ENCODE assay signal across 8 mouse cellular contexts in the genomic region with DNA sequence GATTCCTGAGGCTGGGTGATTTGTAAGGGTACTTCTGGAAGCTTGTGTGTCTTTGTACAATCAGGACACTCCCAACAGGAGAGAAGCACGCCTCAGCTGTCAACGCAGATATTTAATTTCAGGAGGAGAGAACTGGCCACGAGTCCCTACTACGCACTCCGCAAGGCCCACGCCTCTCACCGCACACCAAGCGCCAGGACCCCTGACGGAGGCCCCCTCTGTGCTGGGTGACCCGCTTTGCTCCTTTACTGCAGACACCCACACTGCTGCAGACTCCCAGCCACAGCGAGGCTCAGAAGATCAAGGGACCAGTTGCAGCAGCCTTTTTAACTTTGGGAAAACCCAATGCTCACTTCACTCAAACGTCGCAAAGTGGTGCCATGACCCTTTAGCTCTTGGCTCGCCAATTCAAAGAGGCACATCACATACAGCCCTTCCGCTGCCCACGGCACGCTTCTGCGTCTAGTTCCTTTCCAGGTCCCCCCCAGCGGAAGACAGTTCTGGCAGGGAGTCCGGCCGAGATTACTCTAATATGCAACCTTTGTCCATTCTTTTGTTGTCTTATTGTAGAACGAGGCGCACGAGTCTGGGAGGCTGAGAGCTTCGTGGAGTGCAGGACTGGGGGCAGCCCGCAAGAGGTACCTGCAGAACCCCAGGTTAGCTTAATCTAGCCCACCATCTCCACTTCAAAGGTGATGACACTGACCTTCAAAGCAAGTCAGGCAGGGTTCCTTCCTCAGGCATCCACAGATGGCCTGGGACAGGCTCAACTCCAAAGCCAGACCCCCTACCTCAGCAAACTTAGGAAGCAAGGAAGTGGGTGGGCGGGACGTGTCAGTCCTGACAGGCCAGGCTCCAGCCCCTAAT. TPM values are rescaled to one million over a fixed set of nuclear protein-coding genes. Genes with fewer than 3 reads are reported as not detected.
DNase-seq lines count a peak whose midpoint lies in the region; ATAC-seq lines count a peak whose summit lies in the region.

No protein-coding gene starts in this region.

- H3K4me3 ChIP-seq in liver, embryonic 15.5 days (replicated peaks) = peak overlapping the region; percentile 68

- H3K9me3 ChIP-seq in liver, embryonic 15.5 days (replicated peaks) = no peaks in the 10 kb centered on the region

- H3K9ac ChIP-seq in liver, embryonic 15.5 days = 0 out of 2 replicates have a peak overlapping the region, but pooled peaks have one; percentile 56

- H3K27me3 ChIP-seq in liver, embryonic 15.5 days = no peaks in the 10 kb centered on the region

- peaks cover 20% of the 10 kb centered on the region for H3K4me1 ChIP-seq in liver, embryonic 15.5 days (replicated peaks)

- peak overlapping the region; percentile 92 for H3K4me2 ChIP-seq in liver, embryonic 15.5 days

- no peak overlapping the region for H3K27ac ChIP-seq in liver, embryonic 15.5 days (replicated peaks)

- 37% methylated on average over 28 of the region's 28 CpGs for WGBS in liver, embryonic 15.5 days (ENCODE audit: insufficient replicate concordance)

- H3K36me3 ChIP-seq in liver, embryonic 15.5 days (replicated peaks) = no peaks in the 10 kb centered on the region

- ATAC-seq in liver, embryonic 15.5 days (ENCODE audit: insufficient read depth) = no peak

- DNase-seq in adrenal gland, adult 2 months = peak; percentile 27
- DNase-seq in adrenal gland, adult 8-10 months = no peak
- peak; percentile 36 for DNase-seq in retina, postnatal 1 day
- DNase-seq in retina, embryonic 14.5 days (ENCODE audit: low spot score) = no peak
- DNase-seq in heart, postnatal 4 days = peak; percentile 44
- no peak for DNase-seq in testis, postnatal 10 days (ENCODE audit: low spot score)
- no peak for DNase-seq in frontal cortex, adult 2 months (ENCODE audit: extremely low spot score in 1 of 2, low spot score in 1 of 2)

RNA-seq across cellular contexts. Expression of a gene that starts 1.2 kb away (rescaled TPM):
- total RNA-seq in adrenal gland, adult 2 months (2021) = 10 to 100 TPM; 76.9 to 85.2 TPM
- polyA plus RNA-seq in adrenal gland, adult 2 months (2012; rRNA removed) = 60.6 and 72.5 TPM in 2 replicates
- total RNA-seq in adrenal gland, adult 8-10 months (2022) = 10 to 100 TPM; 82.4 to 88.4 (median 85.1) TPM
- 100 to 1,000 TPM; 192 to 202 TPM for total RNA-seq in heart, postnatal 4 days (2021)
- 27.2 and 28.0 TPM in 2 replicates for polyA plus RNA-seq in liver, embryonic 15.5 days (2015; fragmentation: Nextera tagmentation; extraction: Ambion mirVana)
- 131 and 155 TPM in 2 replicates for polyA plus RNA-seq in frontal cortex, adult 2 months (2012; rRNA removed)

Comparison
In these comparisons a context has a peak if more than half of its experiments do, and no peak if none do; other contexts are left out.
1. DNase-seq: peak in adrenal gland, adult 2 months (single experiment), retina, postnatal 1 day (single experiment) and heart, postnatal 4 days (single experiment); none in adrenal gland, adult 8-10 months (single experiment), retina, embryonic 14.5 days (single experiment), testis, postnatal 10 days (single experiment) and frontal cortex, adult 2 months (0 of 2).